16 mouse cellular contexts compared by ENCODE assay signal in genomic region chr17:53061733-53062132, GRCm38 (mm10).
"Had no signal": no experiment of that assay in that cellular context is flagged by ENCODE, and none has a peak within 500 bp of the region (broad histone marks: within the 10 kb centered on the region; RNA-seq: fewer than 3 reads in every experiment).

No protein-coding gene starts in this region.

- H3K4me3 ChIP-seq: liver, embryonic 13.5 days; liver, embryonic 15.5 days; lung, embryonic 15.5 days; megakaryocyte, embryonic 14.5 days; midbrain, embryonic 15.5 days; neural tube, embryonic 12.5 days had no signal

- H3K9me3 ChIP-seq: liver, embryonic 13.5 days; liver, embryonic 15.5 days; lung, embryonic 15.5 days; midbrain, embryonic 15.5 days; neural tube, embryonic 12.5 days had no signal

- H3K4me1 ChIP-seq: liver, embryonic 13.5 days; liver, embryonic 15.5 days; lung, embryonic 15.5 days; megakaryocyte, embryonic 14.5 days; midbrain, embryonic 15.5 days; neural tube, embryonic 12.5 days had no signal

- H3K9ac ChIP-seq: liver, embryonic 13.5 days; liver, embryonic 15.5 days; liver, postnatal 0 days; lung, embryonic 15.5 days; midbrain, embryonic 15.5 days; neural tube, embryonic 12.5 days had no signal

- H3K27ac ChIP-seq: liver, embryonic 13.5 days; liver, embryonic 15.5 days; lung, embryonic 15.5 days; macrophage; midbrain, embryonic 15.5 days; neural tube, embryonic 12.5 days had no signal

- DNase-seq: liver, embryonic 13.5 days; liver, postnatal 0 days; lung, adult 2 months; lung, postnatal 14 days; lung, postnatal 36 days; right cerebral cortex, postnatal 14 days; thymus, adult 18-20 months; thymus, postnatal 14 days; thymus, postnatal 36 days had no signal

- H3K27me3 ChIP-seq: liver, embryonic 13.5 days; liver, embryonic 15.5 days; lung, embryonic 15.5 days; megakaryocyte, embryonic 14.5 days; midbrain, embryonic 15.5 days; neural tube, embryonic 12.5 days had no signal

- H3K4me2 ChIP-seq: liver, embryonic 13.5 days; liver, embryonic 15.5 days; lung, embryonic 15.5 days; midbrain, embryonic 15.5 days; neural tube, embryonic 12.5 days had no signal

- H3K36me3 ChIP-seq: liver, embryonic 13.5 days; liver, embryonic 15.5 days; lung, embryonic 15.5 days; midbrain, embryonic 15.5 days; neural tube, embryonic 12.5 days had no signal

- ATAC-seq: liver, postnatal 0 days; lung, postnatal 0 days; midbrain, embryonic 15.5 days had no signal
